Mouse (Mus musculus) spleen, adult 2 months (tissue): ENCODE measurements around the gene Atp1a1.

Experiments used
- CTCF ChIP-seq: fragments of 200-500 bp; IDR thresholded peaks from 2 replicates; pipeline ENCODE4 v1.5.1; 2011; ENCODE audit warnings: mild to moderate bottlenecking, inconsistent platforms; ENCODE audit not compliant: insufficient read depth, insufficient read length, insufficient replicate concordance; ENCODE audit errors: extremely low read depth
- POLR2A ChIP-seq: fragments of 200-500 bp; IDR thresholded peaks from 2 replicates; pipeline ENCODE4 v1.6.1; 2011; ENCODE audit warnings: low read depth, low read length, inconsistent platforms

- no peak for TF ChIP-seq CTCF
- TF ChIP-seq POLR2A: no peak
These were observed 32.9 kb downstream of the Atp1a1 start for GRCm38 (mm10) chr3:101571515-101572130.
